Mouse (Mus musculus): ENCODE results near the gene Tulp3. TPM values are rescaled to one million over a fixed set of nuclear protein-coding genes. Genes with fewer than 3 reads are reported as not detected.
A peak's percentile ranks its signal among the peaks of the same experiment; 100 is the strongest.

Gene Tulp3
- total and polyA plus RNA-seq, 3 experiments: 5.4 to 10.2 (median 6.4) TPM

DNA sequence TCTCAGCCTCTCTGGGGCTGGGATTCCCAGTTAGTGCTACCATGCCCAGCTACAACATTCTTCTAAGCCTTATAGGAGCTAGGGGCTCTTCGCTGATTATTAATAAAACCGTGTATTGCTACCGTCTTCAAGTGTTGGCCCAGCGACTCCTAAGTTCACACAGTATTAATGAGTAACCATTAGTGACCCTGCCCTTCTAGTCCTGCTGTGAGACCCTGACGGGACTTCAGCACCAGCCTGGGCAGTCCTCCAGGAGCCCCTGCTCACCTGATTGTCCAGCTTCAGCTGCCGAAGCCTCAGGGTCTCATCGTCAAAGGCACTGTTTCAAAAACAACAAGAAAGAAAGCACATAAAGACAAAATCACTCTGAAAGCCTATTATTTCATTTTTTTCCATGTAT lies 18.2 kb downstream of the Tulp3 start:
- no peak for TF ChIP-seq CTCF (IDR thresholded peaks at IDR 0.05)
- TF ChIP-seq POLR2A (IDR thresholded peaks at IDR 0.05; ENCODE audit: insufficient read depth, low read depth, low read length): no peak
- no peak for TF ChIP-seq EP300 (IDR thresholded peaks at IDR 0.05; ENCODE audit: insufficient read depth, low read depth, low read length)
- H3K4me3 ChIP-seq: no peak overlapping the region
- no peaks in the 10 kb centered on the region for H3K27me3 ChIP-seq (ENCODE audit: control insufficient read depth, insufficient read depth, low read length)
- H3K9ac ChIP-seq (ENCODE audit: low read depth, low read length): no peak overlapping the region
- H3K27ac ChIP-seq: no peak overlapping the region
- 88% methylated on average over 7 of the region's 7 CpGs for WGBS
- no peaks in the 10 kb centered on the region for H3K36me3 ChIP-seq (ENCODE audit: control insufficient read depth, insufficient read depth, low read length)
- H3K4me1 ChIP-seq (ENCODE audit: control insufficient read depth, insufficient read depth, low read length): peaks cover 1% of the 10 kb centered on the region; the same call in 1 of the 2 replicates
- intact Hi-C loops (cut with DNase I): no loop called here
- H3K79me2 ChIP-seq (replicated peaks; ENCODE audit: control insufficient read depth, insufficient read depth, low read length): peaks cover 2% of the 10 kb centered on the region; the same call in 1 of the 2 replicates
- no peak for DNase-seq

DNA sequence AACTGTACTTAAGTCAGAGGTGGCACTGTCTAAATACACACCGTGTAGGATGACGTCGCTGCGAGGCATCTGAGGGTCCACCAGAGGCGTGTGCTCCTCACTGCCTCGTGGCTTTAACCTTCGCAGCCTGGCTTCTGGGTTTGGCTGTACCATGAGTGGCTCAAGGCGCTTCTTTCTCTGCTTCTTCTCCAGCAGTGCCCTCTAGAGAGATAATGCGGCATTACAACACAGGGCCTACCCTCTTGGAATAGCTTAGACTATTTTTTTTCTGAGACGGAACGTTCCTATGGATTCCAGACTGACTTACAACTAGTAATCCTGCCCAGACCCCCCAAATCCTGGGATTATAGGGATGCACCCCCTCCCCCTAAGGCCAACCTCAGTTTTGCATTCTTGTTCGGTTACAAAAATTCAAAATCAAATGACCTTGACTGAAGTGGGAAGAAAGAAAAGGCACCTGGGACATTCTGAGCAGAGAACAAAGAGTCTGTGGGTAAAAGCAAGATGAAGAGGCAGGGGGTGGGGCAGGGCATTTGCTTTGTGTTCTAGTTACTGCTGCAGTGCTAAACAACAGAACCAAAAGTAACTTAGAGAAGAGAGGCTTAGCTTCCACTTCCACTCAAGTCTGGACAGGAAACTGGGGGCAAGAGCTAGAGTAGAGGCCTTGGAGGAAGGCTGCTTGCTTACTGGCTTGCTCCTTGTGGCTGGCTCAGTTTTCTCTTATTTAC lies 21.1 kb downstream of the Tulp3 start:
- no peak for TF ChIP-seq EP300 (IDR thresholded peaks at IDR 0.05; ENCODE audit: insufficient read depth, low read depth, low read length)
- no peak for TF ChIP-seq POLR2A (IDR thresholded peaks at IDR 0.05; ENCODE audit: insufficient read depth, low read depth, low read length)
- peak; percentile 71 for TF ChIP-seq CTCF (IDR thresholded peaks at IDR 0.05)
- H3K9ac ChIP-seq (ENCODE audit: low read depth, low read length): no peak overlapping the region
- H3K79me2 ChIP-seq (replicated peaks; ENCODE audit: control insufficient read depth, insufficient read depth, low read length): no peaks in the 10 kb centered on the region
- intact Hi-C loops (cut with DNase I): no loop called here
- no peaks in the 10 kb centered on the region for H3K36me3 ChIP-seq (ENCODE audit: control insufficient read depth, insufficient read depth, low read length)
- H3K27me3 ChIP-seq (ENCODE audit: control insufficient read depth, insufficient read depth, low read length): no peaks in the 10 kb centered on the region
- DNase-seq: peak; percentile 48 to 66
- no peak overlapping the region for H3K27ac ChIP-seq
- H3K4me1 ChIP-seq (ENCODE audit: control insufficient read depth, insufficient read depth, low read length): peaks cover 1% of the 10 kb centered on the region; the same call in 1 of the 2 replicates
- no peak overlapping the region for H3K4me3 ChIP-seq
- WGBS: 30% methylated on average over 12 of the region's 12 CpGs

DNA sequence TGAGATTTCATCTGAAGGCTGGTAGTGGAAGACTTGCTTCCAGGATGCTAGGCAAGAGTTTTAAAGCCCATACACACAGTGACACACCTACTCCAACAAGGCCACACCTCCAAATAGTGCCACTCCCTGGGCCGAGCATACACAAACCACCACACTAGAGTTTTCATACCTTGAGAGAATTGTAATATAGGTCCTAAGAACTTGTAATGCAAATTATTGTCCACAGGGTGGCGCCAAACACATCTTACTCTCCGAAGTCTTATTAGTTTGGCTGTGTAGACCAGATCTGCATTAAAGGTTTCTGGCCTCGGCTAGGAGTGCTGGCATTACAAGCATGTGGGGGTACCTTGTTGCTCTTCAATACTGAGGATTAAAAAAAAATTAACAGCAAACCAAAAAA lies 37.3 kb downstream of the Tulp3 start:
- no peak for TF ChIP-seq EP300 (IDR thresholded peaks at IDR 0.05; ENCODE audit: insufficient read depth, low read depth, low read length)
- TF ChIP-seq CTCF (IDR thresholded peaks at IDR 0.05): peak; percentile 85
- Histone ChIP-seq H3K4me3 (no peak overlapping the region), H3K36me3 (ENCODE audit: control insufficient read depth, insufficient read depth, low read length) (no peaks in the 10 kb centered on the region), H3K27me3 (ENCODE audit: control insufficient read depth, insufficient read depth, low read length) (no peaks in the 10 kb centered on the region), H3K79me2 (replicated peaks; ENCODE audit: control insufficient read depth, insufficient read depth, low read length) (no peaks in the 10 kb centered on the region), H3K4me1 (ENCODE audit: control insufficient read depth, insufficient read depth, low read length) (no peaks in the 10 kb centered on the region), H3K9ac (ENCODE audit: low read depth, low read length) (no peak overlapping the region), H3K27ac (no peak overlapping the region)
- intact Hi-C loops (cut with DNase I): loop anchor here (1.0 to 5.0 kb wide), 3 partner anchors 41 to 159 kb away; no protein-coding TSS in a partner anchor
- peak; percentile 30 to 38 for DNase-seq
- 2% methylated on average over 4 of the region's 4 CpGs for WGBS

DNA sequence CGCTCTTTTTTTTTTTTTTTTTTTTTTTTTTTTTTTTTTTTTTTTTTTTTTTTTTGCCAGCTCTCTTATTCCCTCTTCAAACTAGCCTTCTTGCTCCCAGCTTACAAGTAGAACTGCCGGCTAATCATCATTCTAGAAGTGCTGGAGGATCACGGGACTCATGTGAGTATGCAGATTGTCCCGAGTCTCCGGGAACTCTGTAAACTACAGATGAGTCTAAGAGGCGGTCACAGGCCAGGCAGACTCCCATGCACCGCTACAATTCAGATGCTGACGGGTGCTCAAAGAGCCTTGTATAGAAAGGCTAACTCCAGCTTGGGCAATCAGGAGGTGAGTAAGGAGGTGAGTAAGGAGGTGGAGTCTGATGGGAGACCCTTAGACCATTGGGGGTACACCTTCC lies 40.1 kb downstream of the Tulp3 start:
- Histone ChIP-seq H3K4me3 (no peak overlapping the region), H3K27me3 (ENCODE audit: control insufficient read depth, insufficient read depth, low read length) (no peaks in the 10 kb centered on the region), H3K4me1 (ENCODE audit: control insufficient read depth, insufficient read depth, low read length) (no peaks in the 10 kb centered on the region), H3K79me2 (replicated peaks; ENCODE audit: control insufficient read depth, insufficient read depth, low read length) (no peaks in the 10 kb centered on the region), H3K36me3 (ENCODE audit: control insufficient read depth, insufficient read depth, low read length) (no peaks in the 10 kb centered on the region), H3K9ac (ENCODE audit: low read depth, low read length) (no peak overlapping the region), H3K27ac (no peak overlapping the region)
- WGBS: 71% methylated on average over 8 of the region's 8 CpGs
- intact Hi-C loops (cut with DNase I): loop anchor here (5.0 kb wide), 1 partner anchor 162 kb away; no protein-coding TSS in a partner anchor
- no peak for TF ChIP-seq EP300 (IDR thresholded peaks at IDR 0.05; ENCODE audit: insufficient read depth, low read depth, low read length)
- no peak for TF ChIP-seq POLR2A (IDR thresholded peaks at IDR 0.05; ENCODE audit: insufficient read depth, low read depth, low read length)
- no peak for TF ChIP-seq CTCF (IDR thresholded peaks at IDR 0.05)
- DNase-seq: no peak

DNA sequence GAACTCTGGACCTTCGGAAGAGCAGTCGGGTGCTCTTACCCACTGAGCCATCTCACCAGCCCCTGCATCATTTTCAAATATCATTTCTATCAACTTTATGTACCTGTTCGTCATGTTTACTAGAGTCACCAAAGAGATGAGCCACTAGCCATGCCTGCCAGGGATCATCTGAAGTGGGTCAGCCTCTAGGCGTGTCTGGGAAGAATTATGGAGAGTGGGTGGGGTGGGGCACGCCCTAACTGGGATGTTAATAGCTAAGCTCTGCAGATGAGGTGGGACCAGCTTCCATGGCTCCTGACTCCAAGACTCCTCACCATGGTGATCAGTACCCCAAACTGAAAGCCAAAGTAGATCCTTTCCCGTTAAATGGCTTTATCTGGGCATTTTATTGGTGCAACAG lies 40.9 kb downstream of the Tulp3 start:
- Histone ChIP-seq H3K36me3 (ENCODE audit: control insufficient read depth, insufficient read depth, low read length) (no peaks in the 10 kb centered on the region), H3K4me1 (ENCODE audit: control insufficient read depth, insufficient read depth, low read length) (no peaks in the 10 kb centered on the region), H3K4me3 (no peak overlapping the region), H3K27ac (no peak overlapping the region), H3K9ac (ENCODE audit: low read depth, low read length) (no peak overlapping the region), H3K79me2 (replicated peaks; ENCODE audit: control insufficient read depth, insufficient read depth, low read length) (no peaks in the 10 kb centered on the region), H3K27me3 (ENCODE audit: control insufficient read depth, insufficient read depth, low read length) (no peaks in the 10 kb centered on the region)
- no peak for DNase-seq
- intact Hi-C loops (cut with DNase I): loop anchor here (5.0 kb wide), 1 partner anchor 163 kb away; no protein-coding TSS in a partner anchor
- TF ChIP-seq POLR2A (IDR thresholded peaks at IDR 0.05; ENCODE audit: insufficient read depth, low read depth, low read length) (no peak), EP300 (IDR thresholded peaks at IDR 0.05; ENCODE audit: insufficient read depth, low read depth, low read length) (no peak), CTCF (IDR thresholded peaks at IDR 0.05) (no peak)
- 78% methylated on average over 6 of the region's 6 CpGs for WGBS

DNA sequence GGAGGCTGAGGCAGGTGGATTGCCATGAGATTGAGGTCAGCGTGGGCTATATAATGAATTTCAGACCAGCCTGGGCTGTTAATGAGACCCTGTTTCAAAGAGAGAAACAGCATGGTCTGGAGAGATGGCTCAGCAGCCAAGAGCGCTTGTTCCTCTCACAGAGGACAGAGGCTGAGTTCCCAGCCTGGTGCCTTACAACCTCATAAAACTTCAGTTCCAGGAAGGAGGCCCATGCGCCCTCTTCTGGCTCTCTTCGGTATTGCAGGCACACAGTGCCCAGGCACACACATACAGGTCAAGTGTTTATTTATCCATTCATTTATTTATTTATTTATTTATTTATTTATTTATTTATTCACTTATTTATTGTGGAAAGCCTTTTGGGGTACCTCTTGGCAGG lies 47.3 kb downstream of the Tulp3 start:
- H3K36me3 ChIP-seq (ENCODE audit: control insufficient read depth, insufficient read depth, low read length): no peaks in the 10 kb centered on the region
- H3K4me1 ChIP-seq (ENCODE audit: control insufficient read depth, insufficient read depth, low read length): no peaks in the 10 kb centered on the region
- H3K9ac ChIP-seq (ENCODE audit: low read depth, low read length): no peak overlapping the region
- intact Hi-C loops (cut with DNase I): loop anchor here (1.0 to 10.0 kb wide), 4 partner anchors 41 to 334 kb away; no protein-coding TSS in a partner anchor
- peak; percentile 94; the same call in 1 of the 2 replicates for TF ChIP-seq CTCF (IDR thresholded peaks at IDR 0.05)
- no peak for TF ChIP-seq POLR2A (IDR thresholded peaks at IDR 0.05; ENCODE audit: insufficient read depth, low read depth, low read length)
- peak; percentile 71 for TF ChIP-seq EP300 (IDR thresholded peaks at IDR 0.05; ENCODE audit: insufficient read depth, low read depth, low read length)
- H3K4me3 ChIP-seq: no peak overlapping the region
- peak; percentile 31 to 77 for DNase-seq
- 30% methylated on average over 4 of the region's 4 CpGs for WGBS
- no peak overlapping the region for H3K27ac ChIP-seq
- H3K79me2 ChIP-seq (replicated peaks; ENCODE audit: control insufficient read depth, insufficient read depth, low read length): no peaks in the 10 kb centered on the region
- no peaks in the 10 kb centered on the region for H3K27me3 ChIP-seq (ENCODE audit: control insufficient read depth, insufficient read depth, low read length)
